Mouse (Mus musculus): Measurements from ENCODE around the gene Lgr5.

Gene Lgr5

DNA sequence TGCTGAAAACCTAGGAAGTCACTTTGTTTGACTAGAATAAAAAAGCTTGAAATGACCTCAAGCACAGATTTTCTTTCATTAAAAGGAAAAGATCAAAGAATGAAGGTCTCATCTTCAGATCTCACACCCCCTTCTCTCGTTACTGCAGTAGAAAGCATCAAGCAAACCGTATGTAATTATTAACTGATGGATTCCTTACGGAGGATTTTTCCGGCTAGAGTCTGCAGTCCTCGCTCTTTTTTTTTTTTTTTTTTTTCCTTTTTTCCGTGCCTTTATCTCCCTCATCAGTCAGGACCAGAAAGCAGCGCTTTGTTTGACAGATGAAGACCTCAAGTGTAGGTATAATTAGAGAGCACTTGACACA lies 93.8 kb downstream of the Lgr5 start:
- no peak for DNase-seq

DNA sequence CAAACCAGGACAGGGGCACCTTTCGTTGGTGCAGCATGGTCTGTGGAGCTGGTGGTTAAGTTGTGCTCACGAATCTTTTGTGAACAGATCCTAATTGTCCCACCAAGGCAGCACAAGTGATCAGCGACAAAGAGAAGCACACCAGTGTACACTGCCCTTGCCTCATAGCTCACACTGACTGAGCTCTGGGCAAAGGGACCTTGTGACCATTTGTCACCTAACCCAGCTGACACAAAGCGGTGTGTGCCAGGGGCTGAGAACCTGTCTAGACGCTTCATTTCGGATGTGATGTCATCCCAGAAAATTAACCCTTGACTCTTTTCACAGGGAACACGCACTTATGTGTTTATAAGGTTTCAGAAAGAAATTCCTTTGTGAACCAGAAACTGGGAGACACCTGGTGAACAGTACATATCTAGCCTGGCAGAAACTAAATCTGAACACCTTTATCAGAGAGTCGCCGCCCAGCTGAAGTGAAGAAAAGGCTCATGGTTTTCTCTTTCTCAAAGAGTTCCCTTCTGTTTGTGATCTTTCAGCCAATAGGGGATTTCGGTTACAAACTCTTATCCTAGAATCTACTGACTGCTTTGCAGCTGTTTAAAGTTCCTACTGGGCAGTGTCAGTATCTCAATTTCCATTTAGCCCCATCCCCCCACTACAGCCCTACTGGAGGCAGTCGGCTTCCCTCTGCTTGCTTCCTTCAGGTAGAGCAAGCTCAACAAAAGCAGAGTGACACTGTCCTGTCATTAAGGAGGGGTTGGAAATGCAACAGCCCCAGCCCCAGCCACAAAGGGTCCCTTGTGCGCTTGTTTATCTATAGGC lies 94.4 kb downstream of the Lgr5 start:
- DNase-seq = no peak

DNA sequence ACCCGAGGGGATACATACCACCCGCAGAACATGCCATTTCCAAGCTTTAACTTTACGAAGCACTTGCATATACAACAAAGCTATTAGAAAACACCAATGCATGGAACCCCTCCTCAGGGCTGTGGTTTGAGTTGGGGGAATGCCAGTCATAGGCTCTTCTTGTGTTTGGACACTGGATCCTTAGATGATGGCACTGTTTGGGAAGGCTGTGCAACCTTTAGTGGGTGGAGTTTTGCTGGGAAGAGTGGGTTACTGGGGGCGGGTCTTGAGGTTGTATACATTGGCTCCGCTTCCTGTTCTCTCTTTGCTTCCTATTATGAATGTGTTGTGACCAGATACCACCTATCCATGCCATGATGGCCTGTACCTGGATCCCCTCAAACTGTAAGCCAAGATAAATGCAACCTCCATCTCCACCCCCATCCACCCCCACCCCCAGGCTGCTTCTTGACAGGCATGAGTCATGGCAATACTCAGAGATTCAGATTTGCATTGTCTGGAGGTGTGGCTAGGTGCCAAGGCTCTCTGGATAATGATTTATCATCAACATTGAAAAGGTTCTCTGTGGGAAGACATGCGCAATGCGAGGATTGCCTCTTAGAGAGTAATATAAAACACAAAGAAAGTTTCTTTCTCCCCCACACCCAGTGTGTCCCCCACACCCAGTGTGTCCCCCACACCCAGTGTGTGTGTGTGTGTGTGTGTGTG lies 95.6 kb downstream of the Lgr5 start:
- no peak for DNase-seq

DNA sequence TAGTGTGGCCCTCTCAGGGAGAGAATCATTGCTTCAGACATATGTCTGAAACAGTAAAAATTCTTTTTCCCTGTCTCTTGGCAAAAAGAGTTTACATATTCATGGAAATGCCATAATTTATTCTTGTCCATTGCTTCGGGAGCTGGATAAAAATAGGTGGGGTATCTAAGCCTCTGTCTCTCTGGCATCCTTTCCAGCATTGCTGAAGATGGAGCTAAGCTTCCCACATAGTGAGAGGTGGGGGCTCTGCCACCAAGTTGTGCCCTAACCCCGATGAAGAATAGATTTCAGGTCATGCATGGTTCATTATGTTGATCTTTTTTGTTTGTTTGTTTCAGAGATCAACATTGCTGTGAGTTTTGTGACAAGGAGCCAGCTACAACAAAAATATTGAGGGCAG lies 102.0 kb downstream of the Lgr5 start:
- DNase-seq = no peak

DNA sequence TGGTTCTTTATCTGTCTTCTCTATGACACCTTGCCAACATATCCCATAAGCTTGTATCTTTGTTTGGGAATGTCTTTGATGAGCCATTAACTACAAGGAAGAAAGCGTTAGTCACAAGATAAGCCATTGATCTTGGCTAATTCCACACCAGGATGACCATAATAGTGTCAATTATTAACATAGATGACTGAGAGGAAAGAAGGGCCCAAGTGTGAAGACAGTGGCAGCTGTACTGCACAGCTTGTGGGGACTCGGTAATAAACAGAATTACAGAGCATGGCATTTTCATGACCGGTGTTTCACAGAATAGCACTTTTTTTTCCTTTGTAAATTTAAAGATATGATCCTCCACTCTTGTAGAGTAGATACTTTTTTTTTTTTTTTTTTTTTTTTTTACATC lies 102.9 kb downstream of the Lgr5 start:
- no peak for DNase-seq

DNA sequence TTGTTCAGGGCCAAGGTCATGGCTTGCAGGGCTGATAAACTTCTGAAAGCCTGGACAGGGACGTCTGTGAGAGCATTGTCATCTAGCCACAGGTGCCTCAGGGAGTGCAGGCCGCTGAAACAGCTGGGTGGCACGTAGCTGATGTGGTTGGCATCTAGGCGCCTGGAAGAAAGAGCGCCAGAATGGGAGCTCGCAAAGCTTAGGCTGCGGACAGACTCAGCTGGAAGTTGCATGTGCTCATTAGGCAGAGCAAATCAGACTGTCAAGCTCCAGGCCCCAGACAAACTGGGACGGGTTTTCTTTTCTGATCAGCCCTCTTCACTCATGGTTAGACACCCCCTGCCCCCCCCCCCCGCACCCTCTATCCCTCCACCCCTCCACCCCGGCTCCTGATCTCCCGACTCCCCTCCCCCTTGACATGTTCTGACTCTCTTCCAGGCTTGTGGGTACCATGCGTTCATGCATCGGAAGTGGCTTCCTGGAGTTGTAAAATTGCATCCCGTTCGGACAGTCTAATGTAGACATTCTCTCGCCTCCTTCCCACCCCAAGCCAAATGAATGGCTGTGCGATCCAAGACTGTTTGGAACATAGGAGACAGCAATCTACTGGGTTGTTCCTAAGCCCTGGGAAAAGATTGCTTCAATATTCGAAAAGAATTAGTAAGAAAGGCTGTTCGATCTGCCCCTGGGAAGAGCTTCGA lies 109.0 kb downstream of the Lgr5 start:
- no peak for DNase-seq

DNA sequence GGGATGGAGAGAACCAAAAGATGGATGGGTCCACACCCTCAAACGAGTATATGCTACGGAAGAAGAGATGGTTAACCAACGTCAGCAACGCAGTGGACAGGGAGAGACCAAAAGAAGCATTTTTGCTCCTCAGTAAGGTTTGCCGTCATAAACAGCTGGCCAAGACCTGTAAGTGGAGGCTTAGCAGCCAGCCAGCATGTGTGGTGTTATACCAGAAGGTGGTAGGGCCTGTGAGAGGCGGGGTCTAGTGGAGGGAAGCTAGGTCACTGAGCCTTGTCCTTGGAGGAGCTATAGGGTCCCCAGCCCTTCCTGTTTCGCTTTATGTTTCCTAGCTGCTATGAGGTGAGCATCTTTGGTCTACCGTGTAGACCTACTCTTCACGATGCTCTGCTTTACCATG lies 111.1 kb downstream of the Lgr5 start:
- no peak for DNase-seq

DNA sequence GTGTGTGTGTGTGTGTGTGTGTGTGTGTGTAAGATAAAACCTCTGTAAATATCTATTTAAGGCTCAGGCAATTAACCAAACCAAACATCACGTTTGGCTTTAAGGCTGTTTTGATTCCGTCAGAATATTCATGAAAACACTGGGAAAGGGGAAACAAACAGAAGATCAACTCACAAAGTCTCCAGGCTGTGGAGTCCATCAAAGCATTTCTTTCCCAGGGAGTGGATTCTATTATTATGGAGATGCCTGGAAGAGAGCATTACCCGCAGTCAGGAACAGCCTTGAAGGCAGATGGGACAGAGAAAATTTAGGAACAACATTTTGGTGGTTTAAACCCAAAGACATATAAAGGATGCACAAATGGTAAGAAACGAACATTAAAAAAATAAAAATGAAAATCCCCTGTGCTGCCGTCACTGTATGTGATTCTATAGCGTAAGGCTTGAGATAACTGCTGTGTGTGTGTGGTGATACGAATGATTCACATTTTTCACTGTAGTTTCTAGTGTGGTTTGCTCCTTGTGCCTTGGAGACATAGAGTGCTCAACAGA lies 112.5 kb downstream of the Lgr5 start:
- no peak for DNase-seq

DNA sequence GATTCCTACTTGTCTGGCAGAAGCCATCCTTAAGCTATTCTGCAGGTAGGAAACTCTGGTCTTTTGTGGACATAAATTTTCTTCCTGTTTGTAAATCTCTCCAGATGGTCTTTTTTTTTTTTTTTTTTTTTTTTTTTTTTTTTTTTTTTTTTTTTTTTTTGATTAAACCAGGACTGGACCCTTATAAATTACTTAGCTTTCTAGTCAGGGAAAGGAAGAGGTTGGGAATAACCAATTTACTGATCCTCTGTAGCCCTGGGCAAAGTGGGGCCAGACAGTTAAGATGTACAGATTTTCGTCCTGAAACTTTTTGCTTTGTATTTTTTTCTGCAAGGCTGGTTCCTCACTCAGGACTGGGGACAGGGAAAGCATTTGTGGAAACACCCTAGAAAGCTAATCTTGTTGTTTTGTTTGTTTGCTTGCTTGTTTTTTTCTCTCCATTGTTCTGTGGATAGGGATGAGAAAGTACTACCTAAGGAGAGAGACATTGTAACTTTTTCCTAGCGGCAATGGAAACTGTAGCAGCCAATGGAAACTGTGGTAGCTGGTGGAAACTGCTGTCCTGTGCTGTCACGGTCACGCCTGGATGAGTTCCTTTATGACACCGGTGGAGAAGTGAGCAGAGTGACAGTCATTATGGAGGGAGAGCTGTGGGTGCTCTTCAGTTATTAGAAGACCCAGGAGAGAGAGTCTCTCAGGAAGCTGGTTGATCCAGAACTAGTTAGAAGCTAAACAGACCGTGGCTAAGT lies 114.2 kb downstream of the Lgr5 start:
- DNase-seq = no peak

DNA sequence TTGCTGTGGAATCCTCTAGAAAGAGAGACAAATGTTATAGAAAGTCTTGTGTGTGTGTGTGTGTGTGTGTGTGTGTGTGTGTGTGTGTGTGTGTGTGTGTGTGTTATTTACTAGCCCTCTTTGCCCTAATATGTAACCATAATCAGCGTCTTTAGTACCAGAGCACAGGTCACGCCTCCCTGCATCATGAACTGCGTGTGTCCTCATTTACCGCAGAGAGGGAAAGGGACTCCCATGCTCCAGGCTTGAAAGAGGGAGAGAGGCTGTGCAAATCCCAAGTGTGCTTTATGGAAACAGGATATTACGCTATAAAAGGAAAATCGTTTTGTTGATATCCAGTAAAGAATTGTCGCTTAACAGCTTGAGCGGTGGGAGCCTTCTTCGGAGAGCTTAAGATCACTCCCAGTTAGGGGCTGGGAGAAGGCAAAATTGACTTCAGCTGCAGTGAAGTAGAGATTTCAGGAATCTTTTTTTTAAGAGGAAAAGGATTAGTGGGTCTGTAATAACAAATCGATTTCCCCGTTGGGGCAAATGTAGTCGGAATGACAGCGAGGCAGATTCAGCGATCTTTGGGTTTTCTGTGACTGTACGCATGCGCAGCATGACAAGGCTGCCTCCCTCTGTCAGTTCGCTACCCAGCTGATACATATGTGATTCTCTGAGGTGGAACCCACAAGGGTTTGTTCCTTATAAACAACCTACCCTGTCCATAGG lies 116.8 kb downstream of the Lgr5 start:
- DNase-seq = no peak

DNA sequence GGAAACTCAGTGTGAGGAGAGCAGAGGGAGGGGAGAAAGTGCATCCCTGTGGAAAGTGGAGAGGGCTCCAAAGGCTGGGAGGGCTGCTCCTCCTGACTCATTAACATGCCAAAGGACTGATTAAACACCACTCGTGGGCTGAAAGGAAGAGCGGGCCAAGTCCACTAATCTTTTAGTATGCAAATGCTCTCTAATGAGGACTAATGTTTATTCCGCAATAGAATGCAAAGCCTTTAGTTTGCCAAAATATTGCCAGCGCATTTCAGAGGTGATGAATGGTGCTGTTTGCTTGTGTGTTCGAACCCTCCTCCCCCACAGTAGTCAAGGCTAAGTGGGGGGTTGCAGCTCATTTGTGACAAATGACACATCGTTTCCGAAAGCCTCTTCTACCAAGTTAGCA lies 118.5 kb downstream of the Lgr5 start:
- DNase-seq = no peak

DNA sequence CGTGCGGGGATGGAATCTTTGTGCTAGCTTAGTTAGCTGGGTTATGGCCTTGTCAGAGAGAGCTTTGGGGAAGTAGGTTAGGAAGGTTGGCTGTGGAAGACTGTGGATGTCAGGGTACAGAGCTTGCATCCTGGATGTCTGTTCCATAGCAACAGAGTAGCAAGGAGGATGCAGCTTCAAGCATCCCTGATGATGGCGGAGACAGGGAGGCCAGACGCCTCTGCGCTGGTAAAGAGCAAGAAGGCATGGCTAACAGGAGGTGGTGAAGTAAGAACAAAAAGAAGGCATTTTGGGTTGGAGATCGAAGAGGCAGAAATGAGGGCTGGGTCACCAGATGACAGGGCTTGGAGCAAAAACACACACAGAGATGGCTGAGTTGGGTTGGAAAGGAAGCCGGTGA lies 118.9 kb downstream of the Lgr5 start:
- no peak for DNase-seq

DNA sequence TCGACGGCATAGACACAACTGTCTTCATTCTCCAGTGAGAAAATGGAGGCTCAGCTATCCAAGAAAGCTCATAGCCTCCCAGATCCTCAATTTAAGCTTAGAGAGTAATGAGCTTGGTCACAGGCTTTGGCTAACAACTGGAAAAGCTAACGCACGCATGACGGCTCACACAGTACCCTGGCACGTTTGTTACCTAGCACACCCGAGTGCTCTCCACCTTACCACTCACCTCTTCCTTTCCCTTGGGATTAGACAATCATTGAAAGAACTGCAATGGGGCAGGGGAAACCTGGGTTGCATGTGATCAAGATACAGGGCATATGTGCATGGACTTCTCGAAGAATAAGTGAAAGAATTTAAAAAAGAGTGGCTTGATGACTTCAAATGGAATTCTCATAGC lies 119.6 kb downstream of the Lgr5 start:
- no peak for DNase-seq

DNA sequence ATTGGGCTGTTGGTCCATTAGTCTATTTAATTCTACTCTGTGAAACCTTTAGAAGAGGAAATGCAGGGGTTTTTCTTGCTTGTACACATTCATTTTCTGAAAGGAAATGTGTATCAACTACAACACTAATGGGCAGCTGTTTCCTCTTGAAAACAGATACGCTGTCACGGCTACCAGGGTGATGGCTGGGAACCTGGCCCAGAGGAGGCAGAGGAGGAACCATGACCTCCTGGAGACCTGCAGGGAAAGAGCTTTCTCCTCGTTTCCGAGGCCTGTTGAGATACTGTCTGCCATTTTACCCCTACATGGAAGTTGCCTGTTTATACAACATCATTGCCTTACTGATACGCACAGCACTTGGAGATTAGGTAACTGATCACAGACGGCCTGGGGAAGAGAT lies 121.8 kb downstream of the Lgr5 start:
- no peak for DNase-seq

DNA sequence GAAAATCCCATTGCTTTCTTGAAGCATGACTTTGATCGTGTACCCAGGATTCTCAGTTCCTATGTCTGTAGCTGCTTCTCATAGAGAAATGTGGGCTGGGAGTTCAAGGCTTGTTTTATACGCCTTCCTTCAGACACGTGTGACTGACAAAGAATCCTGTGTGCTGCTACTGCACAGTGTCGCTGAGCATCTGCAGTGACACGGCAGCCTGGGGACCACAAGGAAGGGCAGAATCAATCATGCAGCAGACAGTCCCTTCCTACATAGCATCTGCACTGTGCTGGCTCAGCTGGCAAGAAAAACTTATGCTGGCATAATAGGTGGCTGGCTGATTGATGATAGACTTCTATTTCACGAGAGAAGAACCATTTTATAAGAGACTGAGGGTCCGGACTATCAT lies 122.5 kb downstream of the Lgr5 start:
- DNase-seq = no peak

DNA sequence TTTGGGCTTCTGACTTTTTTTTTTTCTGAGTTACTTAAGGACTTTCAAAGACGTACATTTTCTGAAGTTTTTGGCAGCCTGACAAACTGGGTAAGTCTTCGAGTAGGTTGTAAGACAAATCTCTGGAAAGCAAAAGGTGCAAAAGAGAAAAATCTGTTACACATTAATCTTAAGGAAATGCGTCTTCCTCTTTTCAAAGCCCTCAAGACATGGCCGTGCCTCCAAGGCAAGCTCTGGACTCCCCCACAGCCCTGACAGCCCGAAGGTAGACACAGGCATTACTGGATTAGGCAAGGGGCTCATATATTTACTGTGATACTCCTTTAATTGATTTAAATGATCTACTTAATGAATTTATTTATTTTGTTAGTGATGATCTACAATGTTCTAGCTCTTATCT lies 124.9 kb downstream of the Lgr5 start:
- no peak for DNase-seq

DNA sequence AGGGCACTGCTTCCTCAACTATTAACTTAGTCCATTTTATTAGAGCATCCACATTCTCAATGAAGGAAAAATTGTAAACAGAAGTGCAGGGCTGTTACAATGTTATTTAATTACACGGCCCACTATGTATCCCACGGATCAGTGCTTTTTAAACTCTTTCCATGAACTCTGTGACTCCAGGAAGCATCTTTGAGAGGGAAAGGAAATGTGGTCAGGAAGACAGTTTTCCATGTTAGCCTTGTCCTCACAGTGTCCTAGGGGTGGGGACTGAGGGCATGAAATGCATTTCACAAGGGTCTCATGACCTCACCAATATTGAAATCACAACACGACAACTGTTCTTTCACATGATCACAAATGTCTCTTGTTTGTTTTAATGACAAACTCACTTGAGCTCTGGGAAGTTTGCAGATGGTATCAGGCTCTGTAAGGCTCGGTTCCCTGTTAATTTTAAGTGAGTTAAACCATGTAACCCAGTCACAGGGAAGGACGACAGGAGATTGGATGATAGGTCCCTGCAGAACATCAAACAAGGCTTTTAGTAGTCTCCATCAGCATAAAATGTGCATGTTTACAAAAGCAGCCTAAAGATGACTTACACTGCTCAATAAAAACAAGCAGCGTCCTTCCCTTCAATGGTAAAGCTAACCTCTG lies 130.1 kb downstream of the Lgr5 start:
- DNase-seq = no peak

DNA sequence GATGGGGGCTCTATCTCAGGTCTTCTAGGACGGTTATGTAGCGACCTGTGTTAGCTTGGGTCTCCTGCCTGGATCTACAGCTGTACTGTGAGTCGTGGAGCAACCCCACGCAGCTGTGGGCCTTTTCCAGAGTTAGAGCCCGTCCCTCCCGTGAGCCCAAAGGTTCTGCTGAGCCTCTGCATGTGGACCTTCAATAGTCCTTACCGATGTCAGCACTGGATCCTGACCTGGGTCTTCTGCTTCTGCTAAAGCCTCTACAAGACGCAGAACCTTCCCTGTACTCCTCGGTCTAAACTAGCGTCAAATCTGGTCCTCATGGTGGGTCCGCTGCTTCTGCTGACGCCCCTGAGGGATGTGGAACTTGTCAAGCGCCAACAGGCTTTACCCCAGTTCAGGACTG lies 139.0 kb downstream of the Lgr5 start:
- DNase-seq = no peak

DNA sequence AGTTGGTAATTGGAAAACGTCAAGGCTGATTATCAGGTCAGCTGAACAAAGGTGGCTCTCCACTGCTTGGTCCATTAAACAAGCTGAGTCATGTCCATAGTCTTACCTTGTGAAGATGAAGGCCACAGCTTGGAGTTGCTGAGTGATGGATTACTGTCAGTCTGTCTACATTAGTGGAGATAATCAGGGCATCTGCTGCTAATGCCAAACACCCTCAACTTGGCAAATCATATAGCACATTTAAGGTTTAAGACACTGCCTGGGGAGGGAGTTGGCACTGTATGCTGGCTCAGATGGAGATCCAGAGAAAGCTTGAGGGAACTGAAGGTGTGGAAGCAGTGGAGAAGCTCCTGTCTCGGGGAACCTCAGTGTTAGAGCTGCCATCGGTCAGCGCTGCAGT lies 150.3 kb downstream of the Lgr5 start:
- DNase-seq = no peak

DNA sequence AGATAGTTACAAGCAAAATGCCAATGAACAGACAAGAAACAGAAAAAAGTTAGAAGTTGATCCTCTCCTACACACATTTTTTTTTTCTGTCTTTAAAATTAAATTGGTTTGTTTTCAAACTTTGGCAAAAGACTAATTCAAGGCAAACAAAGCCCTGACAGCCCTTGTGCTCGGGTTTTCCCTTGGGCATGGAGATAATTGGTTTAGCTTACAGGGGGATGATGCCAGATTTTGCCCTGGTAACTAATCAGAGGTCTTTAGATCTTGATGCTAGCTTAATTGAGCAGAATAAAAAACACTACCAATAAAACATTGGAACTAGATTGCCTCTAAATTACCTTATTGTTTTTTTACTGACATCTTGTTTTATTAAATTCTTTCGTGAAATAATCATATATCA lies 162.2 kb downstream of the Lgr5 start:
- no peak for DNase-seq

DNA sequence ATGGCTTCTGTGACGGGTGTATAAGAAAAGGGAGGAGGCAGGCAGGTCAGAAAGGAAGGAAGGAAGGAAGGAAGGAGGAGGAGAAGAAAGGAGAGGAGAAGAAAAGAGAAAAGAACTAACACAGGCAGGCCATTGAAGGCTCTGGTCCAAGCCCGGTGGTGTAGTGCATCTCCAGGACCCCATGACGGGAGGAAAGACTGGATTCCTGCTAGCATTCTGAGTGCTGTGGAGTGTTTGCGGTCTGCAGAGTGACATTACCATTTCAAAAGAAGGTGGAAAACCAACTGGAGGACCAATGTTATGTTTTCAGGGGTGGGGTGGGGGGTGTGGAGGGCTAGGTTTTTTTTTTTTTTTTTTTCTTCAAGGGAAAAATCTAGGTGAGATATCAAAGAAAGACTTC lies 165.6 kb downstream of the Lgr5 start:
- no peak for DNase-seq

DNA sequence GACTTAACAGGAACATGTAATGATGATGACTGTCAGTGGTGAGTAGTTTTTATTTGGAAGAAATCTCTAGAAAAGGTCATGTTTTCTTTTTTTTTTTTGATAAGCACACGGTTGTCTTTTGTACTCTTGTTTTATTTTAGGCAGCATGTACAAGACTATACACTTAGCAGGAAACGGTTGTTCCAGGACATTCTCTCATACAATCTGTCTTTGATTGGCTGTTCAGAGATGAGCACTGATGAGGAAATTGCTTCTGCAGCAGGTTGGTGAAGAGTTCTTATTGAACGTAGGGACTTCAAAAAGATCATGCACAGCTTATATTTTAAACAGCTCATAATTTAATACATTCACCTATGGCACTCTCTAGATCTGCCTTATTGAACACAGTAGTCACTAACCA lies 173.5 kb downstream of the Lgr5 start:
- no peak for DNase-seq

All from thymus, postnatal 14 days (tissue).